Mouse (Mus musculus): ENCODE measurements around the gene H2-DMa.

- no peak for TF ChIP-seq CTCF (IDR thresholded peaks at IDR 0.05; ENCODE audit: low read depth)
- no peak for TF ChIP-seq EP300 (IDR thresholded peaks at IDR 0.05; ENCODE audit: low read depth)
Observed at GRCm38 (mm10) chr17:34072091-34072490, 47.2 kb upstream of the H2-DMa start.
